Mouse (Mus musculus) hindbrain, postnatal 0 days (tissue): Measurements from ENCODE around the gene Srgn. TPM values are rescaled to one million over a fixed set of nuclear protein-coding genes. Genes with fewer than 3 reads are reported as not detected.

Experiments
- ATAC-seq: fragments of 200-750 bp; cut with Nextera tagmentation; 2 replicates; pipeline ENCODE4 v1.8.0; 2017; ENCODE audit warnings: mild to moderate bottlenecking, moderate TSS enrichment, moderate library complexity
- DNase-seq: peaks from one replicate; pipeline ENCODE4 v3.0.0-alpha.2; 2015; ENCODE audit warnings: low spot score
- H3K27ac ChIP-seq: fragments of 300-500 bp; sonication (generic); 2 replicates; pipeline ENCODE4 v1.5.1; 2014; ENCODE audit warnings: mild to moderate bottlenecking
- H3K27me3 ChIP-seq: fragments of 300-500 bp; sonication (generic); 2 replicates; pipeline ENCODE4 v1.6.1; 2014; ENCODE audit warnings: low read length, mixed read lengths; ENCODE audit not compliant: insufficient read depth
- H3K36me3 ChIP-seq: fragments of 300-500 bp; sonication (generic); 2 replicates; pipeline ENCODE4 v1.6.1; 2014; ENCODE audit warnings: low read length, mixed read lengths; ENCODE audit not compliant: insufficient read depth
- H3K4me1 ChIP-seq: fragments of 300-500 bp; sonication (generic); 2 replicates; pipeline ENCODE4 v1.6.1; 2014; ENCODE audit warnings: antibody characterized with exemption, low read length, mixed read lengths; ENCODE audit not compliant: insufficient read depth
- H3K4me2 ChIP-seq: fragments of 300-500 bp; sonication (generic); 2 replicates; pipeline ENCODE4 v1.6.1; 2014; ENCODE audit warnings: low read depth, mild to moderate bottlenecking, low read length, moderate library complexity, mixed read lengths
- H3K4me3 ChIP-seq: fragments of 300-500 bp; sonication (generic); 2 replicates; pipeline ENCODE4 v1.5.1; 2014; ENCODE audit warnings: low read length
- H3K9ac ChIP-seq: fragments of 300-500 bp; sonication (generic); replicated peaks from 2 replicates; pipeline ENCODE4 v1.6.1; 2014; ENCODE audit warnings: mild to moderate bottlenecking, low read length, moderate library complexity, mixed read lengths
- H3K9me3 ChIP-seq: fragments of 300-500 bp; sonication (generic); 2 replicates; pipeline ENCODE4 v1.6.1; 2016; ENCODE audit warnings: low read length, mixed read lengths
- CTCF ChIP-seq: IDR thresholded peaks from 2 replicates; pipeline ENCODE4 v1.5.1; 2016; ENCODE audit warnings: antibody characterized with exemption, control low read depth, low read depth
- WGBS: fragments of 180-500 bp; shearing (Covaris S2); extraction: QIAGEN DNeasy Blood & Tissue Kit; methylation state at CpG from one replicate; pipeline ENCODE4 v1.1.7; 2014; 5-methylcytosine and 5-hydroxymethylcytosine counted together
- polyA plus RNA-seq: library from polyadenylated mRNA; unstranded; fragments of >200 nt; fragmentation: Nextera tagmentation; extraction: Ambion mirVana; gene quantifications from 2 replicates; pipeline ENCODE4 v1.2.1, GENCODE M21; 2015
- total RNA-seq: library from RNA; depleted of rRNA; stranded (reverse); fragments of >200 nt; gene quantifications from 2 replicates; pipeline ENCODE4 v1.2.3, GENCODE M21; 2014

Gene Srgn
- total and polyA plus RNA-seq, 2 experiments from 2014 or later = 6.5 to 20.8 TPM

DNA sequence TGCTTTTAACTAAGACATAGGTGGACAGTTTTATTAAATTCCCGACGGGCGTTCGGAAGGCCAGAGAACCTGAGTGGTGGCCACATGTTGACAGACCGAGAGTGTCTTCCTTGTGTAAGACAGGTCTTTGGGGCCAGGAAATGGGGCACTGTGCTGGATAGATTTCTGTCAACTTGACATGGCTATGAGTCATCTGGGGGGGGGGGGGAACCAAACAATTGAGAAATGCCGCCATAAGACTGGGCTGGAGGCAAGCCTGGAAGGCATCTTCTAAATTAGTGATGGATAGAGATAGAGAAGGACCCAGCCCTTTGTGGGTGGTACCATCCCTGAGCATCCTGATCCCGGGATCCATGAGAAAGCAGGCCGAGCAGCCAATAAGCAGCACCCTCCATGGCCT is 15.7 kb upstream of the Srgn start:
- H3K27me3 ChIP-seq = no peaks in the 10 kb centered on the region
- no peak overlapping the region for H3K9ac ChIP-seq
- H3K36me3 ChIP-seq = no peaks in the 10 kb centered on the region
- ATAC-seq (no peak), DNase-seq (no peak)
- 96% methylated on average over 8 of the region's 8 CpGs for WGBS
- no peaks in the 10 kb centered on the region for H3K4me1 ChIP-seq
- H3K4me3 ChIP-seq = no peak overlapping the region
- no peak for TF ChIP-seq CTCF
- no peak overlapping the region for H3K4me2 ChIP-seq
- H3K27ac ChIP-seq = no peak overlapping the region
- no peaks in the 10 kb centered on the region for H3K9me3 ChIP-seq

GRCm38 (mm10) chr10:62542507-62542906 is 15.3 kb upstream of the Srgn start:
- TF ChIP-seq CTCF = no peak
- WGBS = 89% methylated on average over 12 of the region's 12 CpGs
- H3K4me2 ChIP-seq = no peak overlapping the region
- H3K27me3 ChIP-seq = no peaks in the 10 kb centered on the region
- H3K9me3 ChIP-seq = no peaks in the 10 kb centered on the region
- no peaks in the 10 kb centered on the region for H3K36me3 ChIP-seq
- no peaks in the 10 kb centered on the region for H3K4me1 ChIP-seq
- DNase-seq = no peak
- H3K4me3 ChIP-seq = no peak overlapping the region
- no peak for ATAC-seq
- H3K9ac ChIP-seq = no peak overlapping the region
- H3K27ac ChIP-seq = no peak overlapping the region

GRCm38 (mm10) chr10:62541499-62541898 is 14.2 kb upstream of the Srgn start:
- 92% methylated on average over 12 of the region's 12 CpGs for WGBS
- H3K36me3 ChIP-seq = no peaks in the 10 kb centered on the region
- no peak overlapping the region for H3K4me2 ChIP-seq
- ATAC-seq = no peak
- no peaks in the 10 kb centered on the region for H3K4me1 ChIP-seq
- H3K4me3 ChIP-seq = no peak overlapping the region
- no peaks in the 10 kb centered on the region for H3K9me3 ChIP-seq
- H3K27me3 ChIP-seq = no peaks in the 10 kb centered on the region
- DNase-seq = no peak
- no peak for TF ChIP-seq CTCF
- H3K9ac ChIP-seq = no peak overlapping the region
- no peak overlapping the region for H3K27ac ChIP-seq

DNA sequence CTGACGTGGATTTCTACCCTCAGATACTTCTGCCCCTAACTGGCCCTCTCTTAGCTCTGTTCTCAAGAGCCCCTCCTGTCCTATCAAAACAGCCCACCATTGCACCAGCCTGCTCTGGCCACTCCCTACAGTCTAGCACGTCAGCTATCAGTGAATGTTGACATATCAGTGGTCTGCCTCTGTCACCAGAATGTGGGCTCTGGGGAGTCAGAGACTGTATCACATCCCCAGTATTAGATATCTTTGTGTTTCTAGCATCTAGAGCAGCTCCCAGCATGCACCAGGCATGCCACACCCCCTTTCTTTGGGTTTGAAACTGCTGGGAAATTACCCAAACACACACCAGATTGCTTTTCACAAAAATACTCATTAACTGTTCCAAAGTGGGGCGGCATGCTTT is 13.5 kb upstream of the Srgn start:
- 72% methylated on average over 3 of the region's 3 CpGs for WGBS
- Histone ChIP-seq H3K9me3 (no peaks in the 10 kb centered on the region), H3K27me3 (no peaks in the 10 kb centered on the region), H3K4me2 (no peak overlapping the region), H3K4me3 (no peak overlapping the region), H3K4me1 (no peaks in the 10 kb centered on the region), H3K36me3 (no peaks in the 10 kb centered on the region), H3K27ac (no peak overlapping the region), H3K9ac (no peak overlapping the region)
- ATAC-seq (no peak), DNase-seq (no peak)
- no peak for TF ChIP-seq CTCF

DNA sequence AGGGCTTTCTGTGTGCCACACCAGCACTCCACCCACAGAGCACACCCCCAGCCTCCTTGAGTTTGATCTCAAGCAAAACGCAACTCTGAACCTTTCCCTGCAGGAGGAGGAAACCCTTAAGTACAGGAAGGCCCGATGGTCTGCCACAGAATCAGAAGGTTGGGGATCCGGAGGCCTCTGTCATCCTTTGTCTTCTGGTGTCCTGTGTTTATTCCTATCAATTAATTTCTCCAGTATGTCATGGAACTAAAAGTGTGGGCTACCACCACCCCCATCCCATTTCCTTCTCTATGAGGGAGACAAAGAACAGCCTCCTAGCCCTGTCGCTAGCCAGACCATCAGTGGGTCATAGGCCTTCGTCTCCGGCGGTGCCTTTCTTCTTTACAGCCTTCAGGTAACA is 7.3 kb upstream of the Srgn start:
- Histone ChIP-seq H3K9me3 (no peaks in the 10 kb centered on the region), H3K4me1 (no peaks in the 10 kb centered on the region), H3K4me3 (no peak overlapping the region), H3K27me3 (no peaks in the 10 kb centered on the region), H3K9ac (no peak overlapping the region), H3K36me3 (no peaks in the 10 kb centered on the region), H3K4me2 (no peak overlapping the region), H3K27ac (no peak overlapping the region)
- ATAC-seq = no peak
- WGBS = 87% methylated on average over 7 of the region's 7 CpGs
- no peak for DNase-seq
- TF ChIP-seq CTCF = no peak

DNA sequence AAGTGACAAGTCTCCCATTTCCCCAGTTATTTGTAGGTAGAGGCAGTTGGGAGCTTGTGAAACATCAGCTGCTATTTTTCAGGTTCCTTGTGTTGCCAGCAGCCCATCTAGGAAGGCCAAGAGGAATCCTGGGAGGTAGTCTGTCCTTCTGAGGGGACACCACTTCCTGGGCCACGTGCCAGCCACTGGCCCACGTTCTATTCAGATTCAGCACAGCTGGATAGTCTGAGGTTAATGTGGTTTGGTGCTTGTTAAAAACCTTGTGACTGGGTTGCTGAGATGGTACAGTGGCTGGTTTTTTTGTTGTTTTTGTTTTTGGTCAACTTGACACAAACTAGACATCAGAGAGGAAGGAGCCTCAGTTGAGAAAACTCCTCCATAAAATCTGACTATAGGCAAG is 5.6 kb upstream of the Srgn start:
- Histone ChIP-seq H3K4me3 (no peak overlapping the region), H3K4me1 (no peaks in the 10 kb centered on the region), H3K27me3 (no peaks in the 10 kb centered on the region), H3K4me2 (no peak overlapping the region), H3K27ac (no peak overlapping the region), H3K9ac (no peak overlapping the region), H3K36me3 (no peaks in the 10 kb centered on the region), H3K9me3 (no peaks in the 10 kb centered on the region)
- ATAC-seq (no peak), DNase-seq (no peak)
- 34% methylated on average over 2 of the region's 2 CpGs for WGBS
- no peak for TF ChIP-seq CTCF

GRCm38 (mm10) chr10:62530183-62530582 is 2.9 kb upstream of the Srgn start:
- no peak for TF ChIP-seq CTCF
- Histone ChIP-seq H3K4me3 (no peak overlapping the region), H3K4me1 (no peaks in the 10 kb centered on the region), H3K27me3 (no peaks in the 10 kb centered on the region), H3K4me2 (no peak overlapping the region), H3K9me3 (no peaks in the 10 kb centered on the region), H3K9ac (no peak overlapping the region), H3K36me3 (no peaks in the 10 kb centered on the region), H3K27ac (no peak overlapping the region)
- DNase-seq (no peak), ATAC-seq (no peak)
- 81% methylated on average over 9 of the region's 9 CpGs for WGBS
